Mouse (Mus musculus): ENCODE results near the gene Klk4. TPM values are rescaled to one million over a fixed set of nuclear protein-coding genes. Genes with fewer than 3 reads are reported as not detected.
A peak's percentile ranks its signal among the peaks of the same experiment; 100 is the strongest.

Gene Klk4
- not detected for total RNA-seq (2021)
- long read RNA-seq: 0 reads

- no peak for DNase-seq (ENCODE audit: low spot score in 2 of 2)
Measured at GRCm38 (mm10) chr7:43880912-43881311, at the start of gene Klk4. Gene Klk4 (plus strand): TSS chr7:43881160.

GRCm38 (mm10) chr7:43841701-43842100, 39.3 kb upstream of the Klk4 start, which contains the start of gene Klk5:
Gene Klk5 (plus strand): TSS chr7:43841971.
- DNase-seq (ENCODE audit: low spot score in 2 of 2): no peak

GRCm38 (mm10) chr7:43843801-43844200, 37.2 kb upstream of the Klk4 start:
- DNase-seq (ENCODE audit: low spot score in 2 of 2): no peak

- no peak for DNase-seq (ENCODE audit: low spot score in 2 of 2)
Measured at GRCm38 (mm10) chr7:43851616-43852015, 29.3 kb upstream of the Klk4 start.

DNA sequence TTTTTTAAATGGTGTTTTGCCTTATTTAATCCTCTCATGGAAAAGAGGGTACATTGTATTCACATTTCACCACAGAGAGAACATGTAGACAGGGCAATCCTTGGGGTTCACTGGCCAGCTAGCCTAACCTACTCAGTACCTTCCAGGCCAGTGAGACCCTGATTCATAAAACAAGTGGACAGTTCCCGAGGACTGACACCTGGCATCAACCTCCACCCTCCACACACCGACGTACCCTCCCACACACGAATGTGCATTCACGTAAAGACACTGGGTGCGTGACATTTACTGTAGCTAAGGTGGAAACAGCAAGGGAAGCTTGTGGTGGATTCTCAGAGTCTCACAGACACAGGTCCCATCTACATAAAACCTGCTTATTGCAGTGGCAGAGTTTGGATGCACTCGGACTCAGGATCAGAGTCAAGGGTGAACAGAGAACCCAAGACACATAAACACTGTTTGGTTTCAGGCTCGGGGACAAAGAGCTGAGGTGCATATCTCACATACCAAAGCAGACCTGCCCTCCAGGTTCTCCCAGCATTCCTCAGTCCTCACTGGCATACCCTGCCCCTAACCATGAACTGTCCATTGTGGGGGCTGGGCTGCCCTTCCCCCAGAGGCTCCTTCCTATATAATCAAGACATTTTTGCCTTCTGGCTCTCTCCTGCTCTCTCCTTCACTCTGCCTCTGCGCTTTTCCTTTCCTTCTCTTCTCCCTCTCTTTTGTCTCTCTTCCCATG, 26.1 kb upstream of the Klk4 start:
- no peak for DNase-seq (ENCODE audit: low spot score in 2 of 2)

GRCm38 (mm10) chr7:43855709-43856108, 25.3 kb upstream of the Klk4 start:
- no peak for DNase-seq (ENCODE audit: low spot score in 2 of 2)

DNA sequence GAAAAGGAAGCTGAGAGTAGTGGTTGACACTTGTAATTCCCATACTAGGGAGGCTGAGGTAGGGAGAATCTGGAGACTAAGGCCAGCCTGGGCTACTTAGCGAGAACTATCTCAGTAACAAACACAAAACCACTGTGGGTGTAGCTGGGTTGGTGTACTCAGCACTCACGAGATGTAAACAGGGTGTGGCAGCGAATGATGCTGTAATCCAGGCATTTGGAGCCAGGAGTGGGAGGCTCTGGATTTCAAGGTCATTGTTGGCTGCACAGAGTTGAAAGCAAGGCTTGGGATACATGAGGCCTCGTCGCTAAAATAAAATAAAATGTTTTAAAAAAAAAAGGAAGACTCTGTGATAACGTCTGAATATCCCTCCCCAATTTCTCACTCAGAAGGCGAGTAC, 24.7 kb upstream of the Klk4 start:
- DNase-seq (ENCODE audit: low spot score in 2 of 2): no peak

DNA sequence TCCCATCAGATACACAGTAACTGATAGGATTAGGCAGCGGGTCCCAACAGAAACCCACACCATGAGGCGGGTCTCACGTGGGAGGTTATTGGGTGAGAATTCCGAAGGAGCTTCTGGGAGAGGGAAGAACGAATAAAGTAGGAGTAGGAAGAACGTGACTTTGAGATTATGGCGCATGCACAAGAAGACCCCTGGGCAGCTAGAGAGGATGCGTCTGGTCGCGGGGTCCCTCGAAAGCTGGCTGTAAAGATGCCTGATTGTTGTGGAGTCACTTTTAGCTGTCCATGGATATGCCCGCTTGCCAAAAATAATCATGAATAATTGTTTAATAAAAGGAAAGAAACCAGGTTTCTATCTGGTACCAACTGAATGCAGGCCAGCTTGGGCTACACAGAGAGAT, 23.5 kb upstream of the Klk4 start:
- no peak for DNase-seq (ENCODE audit: low spot score in 2 of 2)

DNA sequence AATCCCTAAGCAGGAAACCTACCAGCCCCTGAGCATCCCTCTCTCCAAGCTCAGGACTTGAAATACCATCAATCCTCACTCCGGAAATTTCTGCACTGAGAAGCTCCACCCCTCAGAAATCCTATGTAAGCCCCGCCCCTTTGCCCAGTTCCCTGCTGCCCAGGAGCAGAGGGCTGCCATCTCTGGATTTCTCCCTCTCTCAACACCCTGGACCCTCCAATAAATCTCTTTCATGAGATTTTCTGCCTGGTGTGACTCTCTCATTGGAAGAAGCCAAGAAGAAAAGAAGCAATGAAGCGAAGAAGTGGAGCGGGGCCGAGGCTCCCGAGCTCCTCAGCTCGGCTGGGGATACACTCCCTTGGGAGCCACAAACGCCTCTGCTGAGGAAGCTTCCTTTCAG, 20.5 kb upstream of the Klk4 start:
- no peak for DNase-seq (ENCODE audit: low spot score in 2 of 2)

DNA sequence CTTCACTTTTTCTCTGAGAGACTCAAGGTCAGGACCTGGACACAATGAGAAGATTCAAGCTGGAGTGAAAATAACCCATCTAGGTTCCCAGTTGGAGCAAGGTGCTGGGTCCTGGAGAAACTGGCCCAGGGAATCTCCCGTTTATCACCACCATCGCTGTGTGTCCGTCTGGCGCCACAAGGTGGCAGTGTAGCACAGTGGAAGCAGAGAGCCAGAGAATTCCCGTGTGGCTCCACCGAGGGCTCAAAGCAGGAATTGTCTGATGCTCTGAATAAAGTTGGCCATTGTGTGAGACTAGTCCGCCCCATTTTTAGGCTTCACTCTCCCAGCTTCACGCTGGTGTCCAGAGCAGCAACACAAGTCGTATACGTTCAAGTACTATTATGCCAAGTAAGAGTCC, 7.7 kb upstream of the Klk4 start:
- DNase-seq (ENCODE audit: low spot score in 2 of 2): peak; percentile 84 to 85

- no peak for DNase-seq (ENCODE audit: low spot score in 2 of 2)
Measured at GRCm38 (mm10) chr7:43873674-43874073, 7.3 kb upstream of the Klk4 start.

- no peak for DNase-seq (ENCODE audit: low spot score in 2 of 2)
Measured at GRCm38 (mm10) chr7:43874868-43875375, 6.0 kb upstream of the Klk4 start.

GRCm38 (mm10) chr7:43876444-43876843, 4.5 kb upstream of the Klk4 start:
- DNase-seq (ENCODE audit: low spot score in 2 of 2): no peak

DNA sequence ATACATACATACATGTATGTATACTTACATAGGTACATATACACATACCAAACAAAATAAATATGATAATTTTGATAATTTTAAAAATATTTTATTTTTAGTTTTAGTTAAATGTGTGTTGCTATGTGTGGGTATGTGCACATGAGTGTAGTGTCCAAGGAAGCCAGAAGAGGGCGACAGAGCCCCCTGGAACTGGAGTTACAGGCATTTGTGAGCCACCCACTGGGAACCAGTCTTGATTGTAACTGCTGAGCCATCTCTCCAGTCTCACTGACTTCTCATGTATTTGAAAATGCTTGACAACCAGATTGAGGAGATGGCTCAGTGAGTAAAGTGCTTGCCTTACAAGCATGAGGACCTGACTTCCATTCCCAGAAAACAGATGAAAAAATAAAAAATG, 2.7 kb upstream of the Klk4 start:
- DNase-seq (ENCODE audit: low spot score in 2 of 2): no peak

GRCm38 (mm10) chr7:43882346-43882745, 1.4 kb downstream of the Klk4 start:
- DNase-seq (ENCODE audit: low spot score in 2 of 2): no peak

- no peak for DNase-seq (ENCODE audit: low spot score in 2 of 2)
Measured at GRCm38 (mm10) chr7:43882811-43883210, 1.9 kb downstream of the Klk4 start.

GRCm38 (mm10) chr7:43883547-43883946, 2.6 kb downstream of the Klk4 start:
- peak; percentile 56 to 58 for DNase-seq (ENCODE audit: low spot score in 2 of 2)

DNA sequence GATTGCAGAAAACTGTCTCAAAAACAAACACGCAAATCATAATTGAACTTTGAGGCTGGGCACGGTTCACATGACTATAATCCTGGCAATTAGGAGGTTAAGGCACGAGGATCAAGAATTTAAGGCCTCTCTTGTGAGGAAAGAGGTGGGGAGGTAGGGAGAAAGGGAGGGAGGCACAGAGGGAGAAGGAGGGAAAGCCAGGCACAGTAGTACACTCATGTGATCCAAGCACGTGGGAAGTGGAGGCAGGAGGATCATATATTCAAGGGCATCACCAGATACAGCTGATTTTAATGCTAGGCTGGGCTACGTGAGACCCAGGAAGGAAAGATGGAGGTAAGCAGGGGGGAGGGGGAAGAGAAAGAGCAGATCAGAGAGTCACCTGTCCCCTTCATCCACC, 10.4 kb downstream of the Klk4 start:
- DNase-seq (ENCODE audit: low spot score in 2 of 2): no peak

GRCm38 (mm10) chr7:43891788-43892187, 10.8 kb downstream of the Klk4 start:
- no peak for DNase-seq (ENCODE audit: low spot score in 2 of 2)

DNA sequence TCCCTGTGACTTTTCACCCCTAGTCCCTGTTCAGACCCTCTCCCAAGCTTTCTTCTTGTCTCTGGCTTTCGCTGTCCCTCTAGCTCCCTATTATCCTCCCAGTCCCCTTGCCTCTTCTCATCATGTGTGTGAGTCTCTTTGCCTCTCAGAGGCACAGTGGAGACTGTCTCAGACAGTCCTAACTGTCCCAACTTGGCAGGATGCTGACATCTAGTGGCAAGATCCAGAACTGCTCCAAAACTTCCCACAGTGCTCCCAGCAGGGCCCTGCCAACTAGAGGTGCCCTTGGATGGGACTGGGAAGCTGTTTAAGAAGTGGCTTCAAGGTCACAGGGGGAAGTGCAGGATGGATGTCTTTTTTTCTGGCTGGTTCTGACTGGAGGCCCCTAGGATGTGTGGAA, 13.9 kb downstream of the Klk4 start:
- DNase-seq (ENCODE audit: low spot score in 2 of 2): peak; percentile 93 to 95

- DNase-seq (ENCODE audit: low spot score in 2 of 2): no peak
Measured at GRCm38 (mm10) chr7:43914821-43915220, 33.9 kb downstream of the Klk4 start.

- no peak for DNase-seq (ENCODE audit: low spot score in 2 of 2)
Measured at GRCm38 (mm10) chr7:43918426-43918825, 37.5 kb downstream of the Klk4 start.

DNA sequence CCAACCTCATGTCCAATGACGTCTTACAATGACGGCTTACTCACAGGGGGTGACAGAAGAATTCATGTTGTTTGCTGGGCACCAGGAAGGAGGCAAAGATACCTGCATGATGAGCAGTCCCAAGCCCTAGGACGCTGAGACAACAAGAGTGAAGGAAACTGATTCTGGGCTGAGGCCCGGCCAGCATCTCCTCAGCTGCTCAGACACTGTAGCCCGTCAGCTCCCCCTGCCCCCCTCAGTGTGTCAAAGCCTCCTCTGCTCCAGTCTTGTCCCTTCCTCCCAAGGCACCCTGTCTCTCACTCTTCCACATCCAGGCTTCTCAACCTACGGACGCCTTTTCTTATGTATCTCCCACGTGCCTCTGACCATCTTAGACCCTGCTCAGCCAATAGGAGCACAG, 37.9 kb downstream of the Klk4 start:
- DNase-seq (ENCODE audit: low spot score in 2 of 2): no peak

Data from layer of hippocampus, postnatal 10 days (tissue).